Mouse (Mus musculus) hindbrain, embryonic 10.5 days (tissue): ENCODE data around the gene Esrrg. TPM values are rescaled to one million over a fixed set of nuclear protein-coding genes. Genes with fewer than 3 reads are reported as not detected.

Experiments
- DNase-seq: peaks from one replicate; pipeline ENCODE4 v3.0.0-alpha.2; 2017; ENCODE audit warnings: low spot score
- H3K27ac ChIP-seq: fragments of 300-500 bp; sonication (generic); 2 replicates; pipeline ENCODE4 v1.5.1; 2016; ENCODE audit warnings: mild to moderate bottlenecking, moderate library complexity
- H3K27me3 ChIP-seq: fragments of 300-500 bp; sonication (generic); 2 replicates; pipeline ENCODE4 v1.6.1; 2016; ENCODE audit warnings: mild to moderate bottlenecking; ENCODE audit not compliant: poor library complexity, insufficient read depth, severe bottlenecking
- H3K36me3 ChIP-seq: fragments of 300-500 bp; sonication (generic); 2 replicates; pipeline ENCODE4 v1.6.1; 2016; ENCODE audit warnings: mild to moderate bottlenecking, moderate library complexity
- H3K4me1 ChIP-seq: fragments of 300-500 bp; sonication (generic); replicated peaks from 2 replicates; pipeline ENCODE4 v1.6.1; 2016; ENCODE audit warnings: mild to moderate bottlenecking
- H3K4me3 ChIP-seq: fragments of 300-500 bp; sonication (generic); 2 replicates; pipeline ENCODE4 v1.5.1; 2016; ENCODE audit warnings: mild to moderate bottlenecking, moderate library complexity
- H3K9me3 ChIP-seq: fragments of 300-500 bp; sonication (generic); 2 replicates; pipeline ENCODE4 v1.6.1; 2016; ENCODE audit warnings: mild to moderate bottlenecking, moderate library complexity
- WGBS: fragments of 180-500 bp; shearing (Covaris S2); methylation state at CpG from one replicate; pipeline ENCODE4 v1.1.7; 2016; 5-methylcytosine and 5-hydroxymethylcytosine counted together
- polyA plus RNA-seq: library from polyadenylated mRNA; unstranded; fragments of >200 nt; fragmentation: Nextera tagmentation; extraction: Ambion mirVana; gene quantifications from 2 replicates; pipeline ENCODE4 v1.2.1, GENCODE M21; 2016

The Esrrg gene
- polyA plus RNA-seq, 1 experiment from 2014 or later = 5.8 TPM

- Histone ChIP-seq H3K27me3 (no peaks in the 10 kb centered on the region), H3K4me3 (no peak overlapping the region), H3K9me3 (no peaks in the 10 kb centered on the region), H3K27ac (no peak overlapping the region), H3K36me3 (no peaks in the 10 kb centered on the region), H3K4me1 (0 out of 2 replicates have a peak, but pooled peaks cover 3% of the 10 kb centered on the region)
- 58% methylated on average over 4 of the region's 4 CpGs for WGBS
- no peak for DNase-seq
These were observed 86.3 kb downstream of the Esrrg start for GRCm38 (mm10) chr1:187694865-187695264.

GRCm38 (mm10) chr1:187698201-187698600 is 89.6 kb downstream of the Esrrg start:
- Histone ChIP-seq H3K4me3 (no peak overlapping the region), H3K4me1 (0 out of 2 replicates have a peak, but pooled peaks cover 3% of the 10 kb centered on the region), H3K9me3 (no peaks in the 10 kb centered on the region), H3K27ac (no peak overlapping the region), H3K36me3 (no peaks in the 10 kb centered on the region), H3K27me3 (no peaks in the 10 kb centered on the region)
- no peak for DNase-seq
- 95% methylated on average over 9 of the region's 9 CpGs for WGBS

GRCm38 (mm10) chr1:187700963-187701362 is 92.4 kb downstream of the Esrrg start:
- H3K4me1 ChIP-seq = peaks cover 3% of the 10 kb centered on the region; the same call in 1 of the 2 replicates
- 71% methylated on average over 2 of the region's 2 CpGs for WGBS
- no peaks in the 10 kb centered on the region for H3K36me3 ChIP-seq
- no peak overlapping the region for H3K27ac ChIP-seq
- H3K9me3 ChIP-seq = no peaks in the 10 kb centered on the region
- H3K27me3 ChIP-seq = no peaks in the 10 kb centered on the region
- H3K4me3 ChIP-seq = no peak overlapping the region
- DNase-seq = no peak

GRCm38 (mm10) chr1:187704921-187705320 is 96.3 kb downstream of the Esrrg start:
- no peak overlapping the region for H3K4me3 ChIP-seq
- 91% methylated on average over 4 of the region's 4 CpGs for WGBS
- H3K4me1 ChIP-seq = peaks cover 13% of the 10 kb centered on the region
- H3K9me3 ChIP-seq = no peaks in the 10 kb centered on the region
- H3K27me3 ChIP-seq = no peaks in the 10 kb centered on the region
- no peaks in the 10 kb centered on the region for H3K36me3 ChIP-seq
- no peak for DNase-seq
- no peak overlapping the region for H3K27ac ChIP-seq

- Histone ChIP-seq H3K9me3 (no peaks in the 10 kb centered on the region), H3K4me1 (peaks cover 17% of the 10 kb centered on the region), H3K27ac (no peak overlapping the region), H3K27me3 (no peaks in the 10 kb centered on the region), H3K4me3 (no peak overlapping the region), H3K36me3 (no peaks in the 10 kb centered on the region)
- DNase-seq = no peak
- 91% methylated on average over 5 of the region's 5 CpGs for WGBS
These were observed 96.8 kb downstream of the Esrrg start for GRCm38 (mm10) chr1:187705348-187705747.

GRCm38 (mm10) chr1:187706046-187706445 is 97.5 kb downstream of the Esrrg start:
- no peaks in the 10 kb centered on the region for H3K27me3 ChIP-seq
- H3K4me1 ChIP-seq = peaks cover 19% of the 10 kb centered on the region
- H3K36me3 ChIP-seq = no peaks in the 10 kb centered on the region
- no peak for DNase-seq
- 52% methylated on average over 6 of the region's 6 CpGs for WGBS
- no peak overlapping the region for H3K27ac ChIP-seq
- no peak overlapping the region for H3K4me3 ChIP-seq
- no peaks in the 10 kb centered on the region for H3K9me3 ChIP-seq

- no peaks in the 10 kb centered on the region for H3K27me3 ChIP-seq
- no peaks in the 10 kb centered on the region for H3K9me3 ChIP-seq
- peaks cover 28% of the 10 kb centered on the region for H3K4me1 ChIP-seq
- H3K36me3 ChIP-seq = no peaks in the 10 kb centered on the region
- DNase-seq = no peak
- no peak overlapping the region for H3K4me3 ChIP-seq
- H3K27ac ChIP-seq = no peak overlapping the region
These were observed 98.6 kb downstream of the Esrrg start for GRCm38 (mm10) chr1:187707176-187707575.

GRCm38 (mm10) chr1:187710434-187710948 is 101.9 kb downstream of the Esrrg start:
- DNase-seq = no peak

GRCm38 (mm10) chr1:187721035-187721434 is 112.4 kb downstream of the Esrrg start:
- no peaks in the 10 kb centered on the region for H3K27me3 ChIP-seq
- WGBS = 58% methylated on average over 3 of the region's 3 CpGs
- H3K4me1 ChIP-seq = peaks cover 31% of the 10 kb centered on the region
- H3K4me3 ChIP-seq = no peak overlapping the region
- no peak overlapping the region for H3K27ac ChIP-seq
- no peak for DNase-seq
- H3K36me3 ChIP-seq = no peaks in the 10 kb centered on the region
- no peaks in the 10 kb centered on the region for H3K9me3 ChIP-seq

More at GRCm38 (mm10) chr1:187710434-187710948, 101.9 kb downstream of the Esrrg start:
- Histone ChIP-seq H3K4me3 (no peak overlapping the region), H3K27ac (0 out of 2 replicates have a peak overlapping the region, but pooled peaks have one; percentile 29), H3K36me3 (no peaks in the 10 kb centered on the region), H3K9me3 (no peaks in the 10 kb centered on the region), H3K4me1 (peaks cover 28% of the 10 kb centered on the region), H3K27me3 (no peaks in the 10 kb centered on the region)
- 86% methylated on average over 8 of the region's 8 CpGs for WGBS

- H3K36me3 ChIP-seq = no peaks in the 10 kb centered on the region
- WGBS = 57% methylated on average over 9 of the region's 9 CpGs
- DNase-seq = no peak
- H3K27ac ChIP-seq = peak overlapping the region; percentile 50; the same call in 1 of the 2 replicates
- no peaks in the 10 kb centered on the region for H3K9me3 ChIP-seq
- H3K4me1 ChIP-seq = peaks cover 31% of the 10 kb centered on the region
- no peak overlapping the region for H3K4me3 ChIP-seq
- no peaks in the 10 kb centered on the region for H3K27me3 ChIP-seq
These were observed 113.4 kb downstream of the Esrrg start for GRCm38 (mm10) chr1:187722016-187722415.

- Histone ChIP-seq H3K36me3 (no peaks in the 10 kb centered on the region), H3K4me3 (no peak overlapping the region), H3K27me3 (no peaks in the 10 kb centered on the region), H3K9me3 (no peaks in the 10 kb centered on the region), H3K4me1 (peaks cover 31% of the 10 kb centered on the region), H3K27ac (0 out of 2 replicates have a peak overlapping the region, but pooled peaks have one; percentile 3)
- DNase-seq = no peak
- WGBS = 37% methylated on average over 1 of the region's 1 CpGs
These were observed 116.1 kb downstream of the Esrrg start for GRCm38 (mm10) chr1:187724651-187725050.

GRCm38 (mm10) chr1:187725351-187725750 is 116.8 kb downstream of the Esrrg start:
- Histone ChIP-seq H3K36me3 (no peaks in the 10 kb centered on the region), H3K27me3 (no peaks in the 10 kb centered on the region), H3K4me3 (no peak overlapping the region), H3K4me1 (peaks cover 26% of the 10 kb centered on the region), H3K27ac (no peak overlapping the region), H3K9me3 (no peaks in the 10 kb centered on the region)
- no peak for DNase-seq
- 91% methylated on average over 1 of the region's 1 CpGs for WGBS

- WGBS = 92% methylated on average over 4 of the region's 4 CpGs
- H3K9me3 ChIP-seq = no peaks in the 10 kb centered on the region
- no peaks in the 10 kb centered on the region for H3K36me3 ChIP-seq
- H3K4me3 ChIP-seq = no peak overlapping the region
- H3K27ac ChIP-seq = no peak overlapping the region
- H3K27me3 ChIP-seq = no peaks in the 10 kb centered on the region
- no peaks in the 10 kb centered on the region; the same call in 1 of the 2 replicates for H3K4me1 ChIP-seq
- DNase-seq = no peak
These were observed 122.6 kb downstream of the Esrrg start for GRCm38 (mm10) chr1:187731171-187731570.

- no peaks in the 10 kb centered on the region for H3K36me3 ChIP-seq
- no peaks in the 10 kb centered on the region for H3K27me3 ChIP-seq
- H3K4me1 ChIP-seq = peaks cover 5% of the 10 kb centered on the region; the same call in 1 of the 2 replicates
- no peak overlapping the region for H3K4me3 ChIP-seq
- DNase-seq = no peak
- H3K9me3 ChIP-seq = no peaks in the 10 kb centered on the region
- WGBS = 64% methylated on average over 14 of the region's 14 CpGs
- peak overlapping the region; percentile 46; the same call in 1 of the 2 replicates for H3K27ac ChIP-seq
These were observed 127.9 kb downstream of the Esrrg start for GRCm38 (mm10) chr1:187736507-187736906.
